Mouse (Mus musculus): ENCODE measurements around the gene Adrm1. TPM values are rescaled to one million over a fixed set of nuclear protein-coding genes. Genes with fewer than 3 reads are reported as not detected.

Adrm1 gene
- polyA plus RNA-seq, 1 experiment from 2014 or later = 207 TPM

GRCm38 (mm10) chr2:180196610-180197322 is 25.5 kb downstream of the Adrm1 start:
- 84% methylated on average over 12 of the region's 12 CpGs for WGBS
- no peak for ATAC-seq (replicated peaks; ENCODE audit: low FRiP score)
- H3K27me3 ChIP-seq (ENCODE audit: control insufficient read depth, insufficient read depth, low read length) = no peaks in the 10 kb centered on the region
- no peak overlapping the region for H3K27ac ChIP-seq (ENCODE audit: low read depth, low read length)
- H3K4me3 ChIP-seq (ENCODE audit: low read depth, low read length) = no peak overlapping the region
- DNase-seq (ENCODE audit: low spot score) = no peak
- no peaks in the 10 kb centered on the region for H3K36me3 ChIP-seq (ENCODE audit: control insufficient read depth, insufficient read depth, low read length)
- H3K4me2 ChIP-seq (ENCODE audit: low read depth, low read length, severe bottlenecking) = no peak overlapping the region
- H3K4me1 ChIP-seq (replicated peaks; ENCODE audit: control insufficient read depth, insufficient read depth, low read length) = no peaks in the 10 kb centered on the region; the same call in 1 of the 2 replicates
- no peak overlapping the region for H3K9ac ChIP-seq (ENCODE audit: low read length)
- no peaks in the 10 kb centered on the region for H3K9me3 ChIP-seq (ENCODE audit: control insufficient read depth, low read length)

GRCm38 (mm10) chr2:180197323-180198037 is 26.2 kb downstream of the Adrm1 start:
- no peak for ATAC-seq (replicated peaks; ENCODE audit: low FRiP score)

GRCm38 (mm10) chr2:180198782-180199181 is 27.5 kb downstream of the Adrm1 start:
- Histone ChIP-seq H3K36me3 (ENCODE audit: control insufficient read depth, insufficient read depth, low read length) (no peaks in the 10 kb centered on the region), H3K27ac (ENCODE audit: low read depth, low read length) (no peak overlapping the region), H3K4me1 (replicated peaks; ENCODE audit: control insufficient read depth, insufficient read depth, low read length) (no peaks in the 10 kb centered on the region; the same call in 1 of the 2 replicates), H3K9ac (ENCODE audit: low read length) (no peak overlapping the region), H3K4me3 (ENCODE audit: low read depth, low read length) (no peak overlapping the region), H3K9me3 (ENCODE audit: control insufficient read depth, low read length) (no peaks in the 10 kb centered on the region), H3K4me2 (ENCODE audit: low read depth, low read length, severe bottlenecking) (no peak overlapping the region), H3K27me3 (ENCODE audit: control insufficient read depth, insufficient read depth, low read length) (no peaks in the 10 kb centered on the region)
- 94% methylated on average over 10 of the region's 10 CpGs for WGBS
- DNase-seq (ENCODE audit: low spot score) = no peak
- ATAC-seq (replicated peaks; ENCODE audit: low FRiP score) = no peak

More at GRCm38 (mm10) chr2:180197323-180198037, 26.2 kb downstream of the Adrm1 start:
- H3K36me3 ChIP-seq (ENCODE audit: control insufficient read depth, insufficient read depth, low read length) = no peaks in the 10 kb centered on the region
- H3K4me2 ChIP-seq (ENCODE audit: low read depth, low read length, severe bottlenecking) = no peak overlapping the region
- 92% methylated on average over 10 of the region's 10 CpGs for WGBS
- H3K27ac ChIP-seq (ENCODE audit: low read depth, low read length) = no peak overlapping the region
- no peak overlapping the region for H3K4me3 ChIP-seq (ENCODE audit: low read depth, low read length)
- no peaks in the 10 kb centered on the region; the same call in 1 of the 2 replicates for H3K4me1 ChIP-seq (replicated peaks; ENCODE audit: control insufficient read depth, insufficient read depth, low read length)
- no peak for DNase-seq (ENCODE audit: low spot score)
- no peak overlapping the region for H3K9ac ChIP-seq (ENCODE audit: low read length)
- no peaks in the 10 kb centered on the region for H3K9me3 ChIP-seq (ENCODE audit: control insufficient read depth, low read length)
- H3K27me3 ChIP-seq (ENCODE audit: control insufficient read depth, insufficient read depth, low read length) = no peaks in the 10 kb centered on the region

- DNase-seq (ENCODE audit: low spot score) = no peak
- H3K4me1 ChIP-seq (replicated peaks; ENCODE audit: control insufficient read depth, insufficient read depth, low read length) = no peaks in the 10 kb centered on the region; the same call in 1 of the 2 replicates
- ATAC-seq (replicated peaks; ENCODE audit: low FRiP score) = no peak
- WGBS = 76% methylated on average over 11 of the region's 11 CpGs
- no peak overlapping the region for H3K4me2 ChIP-seq (ENCODE audit: low read depth, low read length, severe bottlenecking)
- H3K9ac ChIP-seq (ENCODE audit: low read length) = no peak overlapping the region
- H3K27ac ChIP-seq (ENCODE audit: low read depth, low read length) = no peak overlapping the region
- H3K4me3 ChIP-seq (ENCODE audit: low read depth, low read length) = no peak overlapping the region
- H3K27me3 ChIP-seq (ENCODE audit: control insufficient read depth, insufficient read depth, low read length) = no peaks in the 10 kb centered on the region
- H3K36me3 ChIP-seq (ENCODE audit: control insufficient read depth, insufficient read depth, low read length) = no peaks in the 10 kb centered on the region
- no peaks in the 10 kb centered on the region for H3K9me3 ChIP-seq (ENCODE audit: control insufficient read depth, low read length)
These were observed 29.4 kb downstream of the Adrm1 start for GRCm38 (mm10) chr2:180200681-180201080.

- WGBS = 74% methylated on average over 9 of the region's 9 CpGs
- no peak overlapping the region for H3K9ac ChIP-seq (ENCODE audit: low read length)
- H3K36me3 ChIP-seq (ENCODE audit: control insufficient read depth, insufficient read depth, low read length) = no peaks in the 10 kb centered on the region
- ATAC-seq (replicated peaks; ENCODE audit: low FRiP score) = no peak
- H3K9me3 ChIP-seq (ENCODE audit: control insufficient read depth, low read length) = no peaks in the 10 kb centered on the region
- DNase-seq (ENCODE audit: low spot score) = no peak
- H3K4me3 ChIP-seq (ENCODE audit: low read depth, low read length) = no peak overlapping the region
- H3K27ac ChIP-seq (ENCODE audit: low read depth, low read length) = no peak overlapping the region
- no peak overlapping the region for H3K4me2 ChIP-seq (ENCODE audit: low read depth, low read length, severe bottlenecking)
- no peaks in the 10 kb centered on the region for H3K27me3 ChIP-seq (ENCODE audit: control insufficient read depth, insufficient read depth, low read length)
- no peaks in the 10 kb centered on the region; the same call in 1 of the 2 replicates for H3K4me1 ChIP-seq (replicated peaks; ENCODE audit: control insufficient read depth, insufficient read depth, low read length)
These were observed 30.0 kb downstream of the Adrm1 start for GRCm38 (mm10) chr2:180201303-180201702.

GRCm38 (mm10) chr2:180202263-180202662 is 31.0 kb downstream of the Adrm1 start:
- Histone ChIP-seq H3K27ac (ENCODE audit: low read depth, low read length) (no peak overlapping the region), H3K9me3 (ENCODE audit: control insufficient read depth, low read length) (no peaks in the 10 kb centered on the region), H3K4me3 (ENCODE audit: low read depth, low read length) (no peak overlapping the region), H3K27me3 (ENCODE audit: control insufficient read depth, insufficient read depth, low read length) (no peaks in the 10 kb centered on the region), H3K4me1 (replicated peaks; ENCODE audit: control insufficient read depth, insufficient read depth, low read length) (no peaks in the 10 kb centered on the region; the same call in 1 of the 2 replicates), H3K36me3 (ENCODE audit: control insufficient read depth, insufficient read depth, low read length) (no peaks in the 10 kb centered on the region), H3K4me2 (ENCODE audit: low read depth, low read length, severe bottlenecking) (no peak overlapping the region), H3K9ac (ENCODE audit: low read length) (no peak overlapping the region)
- no peak for DNase-seq (ENCODE audit: low spot score)
- WGBS = 93% methylated on average over 14 of the region's 14 CpGs
- no peak for ATAC-seq (replicated peaks; ENCODE audit: low FRiP score)

GRCm38 (mm10) chr2:180202805-180203204 is 31.5 kb downstream of the Adrm1 start:
- Histone ChIP-seq H3K4me1 (replicated peaks; ENCODE audit: control insufficient read depth, insufficient read depth, low read length) (no peaks in the 10 kb centered on the region; the same call in 1 of the 2 replicates), H3K36me3 (ENCODE audit: control insufficient read depth, insufficient read depth, low read length) (no peaks in the 10 kb centered on the region), H3K27ac (ENCODE audit: low read depth, low read length) (no peak overlapping the region), H3K27me3 (ENCODE audit: control insufficient read depth, insufficient read depth, low read length) (no peaks in the 10 kb centered on the region), H3K9me3 (ENCODE audit: control insufficient read depth, low read length) (no peaks in the 10 kb centered on the region), H3K9ac (ENCODE audit: low read length) (no peak overlapping the region), H3K4me3 (ENCODE audit: low read depth, low read length) (no peak overlapping the region), H3K4me2 (ENCODE audit: low read depth, low read length, severe bottlenecking) (no peak overlapping the region)
- no peak for ATAC-seq (replicated peaks; ENCODE audit: low FRiP score)
- no peak for DNase-seq (ENCODE audit: low spot score)
- WGBS = 86% methylated on average over 10 of the region's 10 CpGs

GRCm38 (mm10) chr2:180204501-180204900 is 33.2 kb downstream of the Adrm1 start:
- ATAC-seq (replicated peaks; ENCODE audit: low FRiP score) (no peak), DNase-seq (ENCODE audit: low spot score) (no peak)
- no peaks in the 10 kb centered on the region; the same call in 1 of the 2 replicates for H3K4me1 ChIP-seq (replicated peaks; ENCODE audit: control insufficient read depth, insufficient read depth, low read length)
- H3K27me3 ChIP-seq (ENCODE audit: control insufficient read depth, insufficient read depth, low read length) = no peaks in the 10 kb centered on the region
- H3K4me2 ChIP-seq (ENCODE audit: low read depth, low read length, severe bottlenecking) = no peak overlapping the region
- 96% methylated on average over 9 of the region's 9 CpGs for WGBS
- H3K4me3 ChIP-seq (ENCODE audit: low read depth, low read length) = no peak overlapping the region
- no peak overlapping the region for H3K27ac ChIP-seq (ENCODE audit: low read depth, low read length)
- H3K36me3 ChIP-seq (ENCODE audit: control insufficient read depth, insufficient read depth, low read length) = no peaks in the 10 kb centered on the region
- no peak overlapping the region for H3K9ac ChIP-seq (ENCODE audit: low read length)
- no peaks in the 10 kb centered on the region for H3K9me3 ChIP-seq (ENCODE audit: control insufficient read depth, low read length)
